Mouse (Mus musculus): ENCODE measurements around the gene Amotl2.

DNA sequence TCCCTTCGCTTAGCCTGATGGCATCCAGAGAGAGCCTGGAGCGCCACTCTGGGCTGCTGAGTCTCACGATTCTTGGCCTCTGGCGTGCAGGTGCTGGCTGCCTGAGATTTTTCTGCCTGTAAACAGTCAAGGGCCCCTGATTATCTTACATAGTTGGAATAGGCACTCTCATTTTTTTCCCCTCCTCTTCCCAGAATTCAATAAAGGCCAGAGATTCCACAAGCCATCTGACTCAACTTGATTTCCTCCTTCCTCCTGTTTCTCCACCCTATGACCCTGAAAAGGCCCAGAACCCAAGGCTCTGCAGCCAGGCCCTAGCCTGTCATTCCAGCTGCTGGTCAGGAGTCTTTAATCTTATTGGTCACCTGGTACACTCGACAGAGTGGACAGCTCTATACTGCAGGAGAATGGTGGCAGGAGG lies 43.1 kb downstream of the Amotl2 start:
- TF ChIP-seq GATA1 (IDR thresholded peaks at IDR 0.05; ENCODE audit: borderline replicate concordance, low read length) (no peak), FLI1 (IDR thresholded peaks at IDR 0.05; ENCODE audit: low read length) (no peak)

All from megakaryocyte, embryonic 14.5 days (primary cell).